Mouse (Mus musculus) intestine, embryonic 16.5 days (tissue): ENCODE results near the gene Rin3. TPM values are rescaled to one million over a fixed set of nuclear protein-coding genes. Genes with fewer than 3 reads are reported as not detected.
A peak's percentile ranks its signal among the peaks of the same experiment; 100 is the strongest.

Experiments used
- ATAC-seq: fragments of 200-750 bp; cut with Nextera tagmentation; 2 replicates; pipeline ENCODE4 v1.8.0; 2017; ENCODE audit warnings: moderate TSS enrichment, moderate library complexity
- H3K27ac ChIP-seq: fragments of 300-500 bp; sonication (generic); 2 replicates; pipeline ENCODE4 v1.5.1; 2014; ENCODE audit warnings: mild to moderate bottlenecking, low read length
- H3K27me3 ChIP-seq: fragments of 300-500 bp; sonication (generic); replicated peaks from 2 replicates; pipeline ENCODE4 v1.6.1; 2014; ENCODE audit warnings: low read length, control low read depth, mixed read lengths; ENCODE audit not compliant: control insufficient read depth, insufficient read depth
- H3K36me3 ChIP-seq: fragments of 300-500 bp; sonication (generic); 2 replicates; pipeline ENCODE4 v1.6.1; 2014; ENCODE audit warnings: low read length, control low read depth; ENCODE audit not compliant: control insufficient read depth, insufficient read depth
- H3K4me1 ChIP-seq: fragments of 300-500 bp; sonication (generic); 2 replicates; pipeline ENCODE4 v1.6.1; 2014; ENCODE audit warnings: low read length, control low read depth, mixed read lengths; ENCODE audit not compliant: control insufficient read depth, insufficient read depth
- H3K4me2 ChIP-seq: fragments of 300-500 bp; sonication (generic); 2 replicates; pipeline ENCODE4 v1.6.1; 2014; ENCODE audit warnings: low read depth, low read length, control low read depth
- H3K4me3 ChIP-seq: fragments of 300-500 bp; sonication (generic); 2 replicates; pipeline ENCODE4 v1.5.1; 2014; ENCODE audit warnings: mild to moderate bottlenecking, low read length
- H3K9ac ChIP-seq: fragments of 300-500 bp; sonication (generic); 2 replicates; pipeline ENCODE4 v1.6.1; 2014; ENCODE audit warnings: low read depth, low read length
- H3K9me3 ChIP-seq: fragments of 300-500 bp; sonication (generic); 2 replicates; pipeline ENCODE4 v1.6.1; 2016; ENCODE audit warnings: low read length, control low read depth; ENCODE audit not compliant: control insufficient read depth
- WGBS: fragments of 180-500 bp; shearing (Covaris S2); extraction: QIAGEN DNeasy Blood & Tissue Kit; methylation state at CpG from one replicate; pipeline ENCODE4 v1.1.7; 2014; 5-methylcytosine and 5-hydroxymethylcytosine counted together
- polyA plus RNA-seq: library from polyadenylated mRNA; unstranded; fragments of >200 nt; fragmentation: Nextera tagmentation; extraction: Ambion mirVana; gene quantifications from 2 replicates; pipeline ENCODE4 v1.2.1, GENCODE M21; 2015

Gene Rin3
- polyA plus RNA-seq, 1 experiment from 2014 or later, result 10.3 TPM

- H3K9me3 ChIP-seq, result no peaks in the 10 kb centered on the region
- 51% methylated on average over 10 of the region's 10 CpGs for WGBS
Observed at GRCm38 (mm10) chr12:102305069-102305836, 22.4 kb downstream of the Rin3 start.

DNA sequence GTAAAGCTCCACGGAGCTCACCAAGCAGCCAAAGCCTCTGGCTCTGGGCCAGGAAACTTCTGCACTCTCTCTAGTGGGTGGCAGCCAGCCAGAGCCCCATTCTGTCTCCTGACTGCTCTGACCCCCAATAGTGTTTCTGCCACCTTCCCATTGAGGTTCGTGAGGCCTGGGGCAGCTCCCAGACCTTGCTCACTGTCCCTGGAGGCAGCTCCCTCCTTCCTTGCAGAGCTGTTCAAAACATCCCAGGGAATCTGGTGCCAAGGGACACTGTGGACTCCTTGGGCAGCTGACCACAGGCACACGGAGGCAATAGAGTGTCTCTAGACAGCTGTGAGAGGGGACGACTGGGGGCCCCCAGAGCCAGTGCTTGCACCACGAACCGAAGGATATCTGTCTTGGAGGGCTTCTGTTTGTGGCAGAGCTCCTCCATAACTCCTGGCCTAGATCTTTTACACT, 25.2 kb downstream of the Rin3 start:
- Histone ChIP-seq H3K4me2 (no peak overlapping the region), H3K4me3 (no peak overlapping the region), H3K27me3 (no peaks in the 10 kb centered on the region), H3K9me3 (no peaks in the 10 kb centered on the region), H3K27ac (peak overlapping the region; percentile 20; the same call in 1 of the 2 replicates), H3K4me1 (peaks cover 47% of the 10 kb centered on the region), H3K9ac (peak overlapping the region; percentile 31; the same call in 1 of the 2 replicates), H3K36me3 (peaks cover 2% of the 10 kb centered on the region; the same call in 1 of the 2 replicates)
- 36% methylated on average over 6 of the region's 6 CpGs for WGBS
- ATAC-seq, result peak; percentile 27

More at GRCm38 (mm10) chr12:102305069-102305836, 22.4 kb downstream of the Rin3 start:
- Histone ChIP-seq H3K9ac (no peak overlapping the region), H3K4me1 (peaks cover 59% of the 10 kb centered on the region), H3K27me3 (no peaks in the 10 kb centered on the region), H3K27ac (peak overlapping the region; percentile 17; the same call in 1 of the 2 replicates), H3K4me3 (no peak overlapping the region), H3K4me2 (no peak overlapping the region), H3K36me3 (no peaks in the 10 kb centered on the region)
- ATAC-seq, result peak; percentile 44

DNA sequence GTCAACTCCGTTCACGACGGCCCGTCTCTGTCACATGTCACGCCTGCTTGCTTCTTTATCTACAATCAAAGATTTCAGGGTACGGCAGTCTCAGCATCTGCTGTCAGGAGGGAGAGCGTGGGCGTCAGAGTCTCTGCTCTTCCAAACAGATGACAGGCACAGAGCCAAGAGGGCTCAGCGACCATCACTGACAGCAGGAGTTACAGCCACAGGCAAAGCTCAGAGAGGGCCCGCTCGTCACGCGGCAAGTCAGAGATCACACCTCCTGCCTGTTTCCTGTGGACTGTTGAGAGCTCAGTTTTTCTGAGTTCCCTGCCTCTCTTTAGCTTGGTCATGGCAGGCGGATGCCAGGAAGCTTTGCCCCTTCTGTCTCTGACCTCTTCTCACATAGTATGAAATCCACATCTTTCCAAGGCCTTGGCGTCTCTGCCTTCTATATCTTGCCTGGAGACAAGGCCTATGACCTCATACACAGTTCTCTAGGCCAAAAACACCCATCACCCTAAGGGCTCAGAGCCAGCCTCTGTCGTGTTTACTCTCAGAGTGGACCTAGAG, 25.7 kb downstream of the Rin3 start:
- no peaks in the 10 kb centered on the region for H3K9me3 ChIP-seq
- no peak overlapping the region for H3K4me2 ChIP-seq
- ATAC-seq, result peak; percentile 11; the same call in 1 of the 2 replicates
- no peak overlapping the region for H3K9ac ChIP-seq
- 48% methylated on average over 16 of the region's 16 CpGs for WGBS
- no peak overlapping the region for H3K4me3 ChIP-seq
- peak overlapping the region; percentile 20 for H3K27ac ChIP-seq
- H3K27me3 ChIP-seq, result no peaks in the 10 kb centered on the region
- peaks cover 6% of the 10 kb centered on the region; the same call in 1 of the 2 replicates for H3K36me3 ChIP-seq
- peaks cover 42% of the 10 kb centered on the region for H3K4me1 ChIP-seq

DNA sequence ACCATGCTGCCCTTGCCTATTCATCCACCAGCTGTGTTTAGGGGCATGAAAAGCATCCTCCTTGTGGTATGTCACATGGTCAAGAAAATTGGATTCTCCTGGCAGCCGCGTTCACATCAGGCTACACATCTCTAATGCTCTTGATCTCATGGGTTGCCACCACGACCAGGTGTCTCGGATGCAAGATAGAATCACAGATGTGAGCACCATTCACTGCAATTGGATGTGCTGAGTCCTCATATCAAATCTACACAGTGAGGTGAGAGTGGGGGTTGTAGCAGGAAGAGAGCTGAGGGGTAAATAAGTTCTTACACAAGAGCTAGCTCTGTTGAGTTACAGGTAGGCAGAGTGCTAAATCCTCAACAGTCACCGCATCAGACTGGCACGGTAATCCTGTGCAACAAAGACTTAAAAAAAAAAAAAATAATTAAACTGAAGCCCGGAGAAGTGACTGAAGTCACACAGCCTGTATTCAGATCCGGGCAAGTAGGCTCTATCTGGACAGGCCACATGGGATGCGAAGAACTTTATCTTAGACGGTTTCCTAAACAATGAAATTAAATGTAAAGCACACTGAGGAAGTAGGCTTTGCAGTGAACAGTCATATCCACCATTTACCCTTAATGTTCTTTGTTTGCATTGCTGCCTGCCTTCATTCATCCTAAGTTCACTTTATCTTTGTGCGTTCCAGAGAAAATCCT, 26.4 kb downstream of the Rin3 start:
- WGBS, result 94% methylated on average over 11 of the region's 11 CpGs
- ATAC-seq, result no peak
- peaks cover 35% of the 10 kb centered on the region for H3K4me1 ChIP-seq
- H3K36me3 ChIP-seq, result peaks cover 6% of the 10 kb centered on the region; the same call in 1 of the 2 replicates
- H3K4me3 ChIP-seq, result no peak overlapping the region
- H3K9me3 ChIP-seq, result no peaks in the 10 kb centered on the region
- no peak overlapping the region for H3K9ac ChIP-seq
- no peaks in the 10 kb centered on the region for H3K27me3 ChIP-seq
- no peak overlapping the region for H3K27ac ChIP-seq
- H3K4me2 ChIP-seq, result no peak overlapping the region

GRCm38 (mm10) chr12:102309800-102310195, 26.9 kb downstream of the Rin3 start:
- Histone ChIP-seq H3K36me3 (peaks cover 6% of the 10 kb centered on the region; the same call in 1 of the 2 replicates), H3K27ac (no peak overlapping the region), H3K4me2 (no peak overlapping the region), H3K9me3 (no peaks in the 10 kb centered on the region), H3K27me3 (no peaks in the 10 kb centered on the region), H3K4me1 (peaks cover 30% of the 10 kb centered on the region), H3K4me3 (no peak overlapping the region), H3K9ac (no peak overlapping the region)
- WGBS, result 83% methylated on average over 8 of the region's 8 CpGs
- no peak for ATAC-seq

DNA sequence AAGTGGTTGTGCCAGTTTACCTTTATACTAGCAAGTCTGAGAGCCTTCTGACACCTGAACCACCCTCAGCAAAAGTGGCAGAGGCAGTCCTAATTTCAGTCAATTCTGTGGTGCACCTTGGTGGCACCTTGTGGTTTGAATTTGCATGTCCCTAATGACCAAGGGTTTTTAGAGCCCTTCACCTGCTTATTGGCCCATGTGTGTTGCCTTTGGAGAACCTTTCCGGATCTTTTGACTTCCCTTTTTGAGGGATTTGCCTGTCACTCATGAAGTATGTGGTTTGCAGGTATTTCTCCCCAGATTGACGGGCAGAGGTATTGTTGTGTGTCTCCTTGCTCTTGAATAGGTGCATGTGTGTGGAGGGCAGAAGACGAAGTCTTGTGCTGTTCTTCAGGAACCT, 27.4 kb downstream of the Rin3 start:
- no peak for ATAC-seq
- peaks cover 25% of the 10 kb centered on the region for H3K4me1 ChIP-seq
- no peak overlapping the region for H3K27ac ChIP-seq
- no peak overlapping the region for H3K4me2 ChIP-seq
- peaks cover 10% of the 10 kb centered on the region; the same call in 1 of the 2 replicates for H3K36me3 ChIP-seq
- WGBS, result 95% methylated on average over 3 of the region's 3 CpGs
- no peak overlapping the region for H3K4me3 ChIP-seq
- H3K27me3 ChIP-seq, result no peaks in the 10 kb centered on the region
- H3K9me3 ChIP-seq, result no peaks in the 10 kb centered on the region
- H3K9ac ChIP-seq, result no peak overlapping the region

- Histone ChIP-seq H3K4me2 (no peak overlapping the region), H3K27ac (no peak overlapping the region), H3K9me3 (no peaks in the 10 kb centered on the region), H3K4me3 (no peak overlapping the region), H3K9ac (no peak overlapping the region), H3K27me3 (no peaks in the 10 kb centered on the region), H3K36me3 (peaks cover 13% of the 10 kb centered on the region; the same call in 1 of the 2 replicates), H3K4me1 (peaks cover 21% of the 10 kb centered on the region)
- ATAC-seq, result no peak
- 86% methylated on average over 5 of the region's 5 CpGs for WGBS
Observed at GRCm38 (mm10) chr12:102311454-102311853, 28.6 kb downstream of the Rin3 start.

DNA sequence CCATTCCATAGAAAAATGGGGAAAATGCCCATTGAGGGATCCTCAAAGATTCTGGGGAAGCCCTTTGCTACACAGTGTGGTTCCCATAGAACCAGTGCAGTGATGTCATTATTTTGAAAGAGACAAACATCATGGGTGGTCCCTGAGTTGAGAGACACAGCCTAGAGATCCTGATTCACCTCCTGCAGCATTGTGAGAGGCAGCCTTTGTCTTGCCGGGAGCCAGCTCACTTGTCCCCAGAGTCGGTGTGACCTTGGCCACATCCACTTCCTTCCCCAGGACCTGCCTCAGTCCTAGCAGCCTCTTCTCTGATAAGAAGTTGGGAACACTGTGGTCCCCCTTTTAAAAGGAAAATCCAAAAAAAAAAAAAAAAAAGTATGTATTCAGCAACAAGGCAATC, 36.3 kb downstream of the Rin3 start:
- 28% methylated on average over 2 of the region's 2 CpGs for WGBS
- no peak for ATAC-seq

GRCm38 (mm10) chr12:102319899-102320298, 37.1 kb downstream of the Rin3 start:
- H3K27me3 ChIP-seq, result no peaks in the 10 kb centered on the region
- H3K9ac ChIP-seq, result no peak overlapping the region
- H3K4me1 ChIP-seq, result peaks cover 24% of the 10 kb centered on the region
- H3K9me3 ChIP-seq, result no peaks in the 10 kb centered on the region
- H3K36me3 ChIP-seq, result peaks cover 7% of the 10 kb centered on the region; the same call in 1 of the 2 replicates
- peak overlapping the region; percentile 53 for H3K27ac ChIP-seq
- WGBS, result 41% methylated on average over 2 of the region's 2 CpGs
- H3K4me3 ChIP-seq, result no peak overlapping the region
- H3K4me2 ChIP-seq, result no peak overlapping the region
- ATAC-seq, result peak; percentile 73

More for the DNA sequence above, 36.3 kb downstream of the Rin3 start:
- H3K27me3 ChIP-seq, result no peaks in the 10 kb centered on the region
- H3K9ac ChIP-seq, result no peak overlapping the region
- H3K9me3 ChIP-seq, result no peaks in the 10 kb centered on the region
- peaks cover 24% of the 10 kb centered on the region for H3K4me1 ChIP-seq
- no peak overlapping the region for H3K4me2 ChIP-seq
- H3K27ac ChIP-seq, result 0 out of 2 replicates have a peak overlapping the region, but pooled peaks have one; percentile 50
- H3K36me3 ChIP-seq, result peaks cover 7% of the 10 kb centered on the region; the same call in 1 of the 2 replicates
- H3K4me3 ChIP-seq, result no peak overlapping the region
